ENCODE assay signal across 19 mouse cellular contexts in the genomic region with DNA sequence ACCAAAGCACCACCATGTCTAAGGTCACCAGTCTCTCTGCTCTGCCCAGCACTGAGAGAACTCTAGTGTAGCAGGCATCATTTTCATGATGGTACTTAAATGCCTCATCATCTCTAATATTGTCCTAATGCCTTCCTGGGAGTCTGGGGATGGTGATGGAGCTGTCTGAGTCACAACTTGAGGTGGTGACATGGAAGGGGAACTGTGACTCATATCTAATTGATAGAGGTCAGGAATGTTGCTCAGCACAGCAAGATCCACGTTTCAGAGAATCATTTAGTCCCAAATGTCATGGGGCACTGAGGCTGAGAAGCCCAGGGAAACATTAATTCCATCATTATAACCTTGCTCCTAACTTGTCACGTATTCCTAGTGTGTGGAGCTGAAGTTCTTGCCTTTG.
"Had no signal": no experiment of that assay in that cellular context is flagged by ENCODE, and none has a peak within 500 bp of the region (broad histone marks: within the 10 kb centered on the region; RNA-seq: fewer than 3 reads in every experiment).

No protein-coding gene starts in this region.

- H3K4me3 ChIP-seq: midbrain, embryonic 10.5 days; midbrain, embryonic 12.5 days; myocyte; neural tube, embryonic 13.5 days; neural tube, embryonic 15.5 days; stomach, embryonic 15.5 days had no signal

- DNase-seq: lung, adult 18-20 months; lung, embryonic 14.5 days; lung, postnatal 10 days; lung, postnatal 4 days; midbrain, embryonic 14.5 days; retina, postnatal 1 day; right cerebral cortex, adult 18-20 months; right cerebral cortex, postnatal 25 days; right cerebral cortex, postnatal 4 days; spleen, adult 18-20 months; thymus, adult 2 months; thymus, postnatal 25 days; thymus, postnatal 4 days had no signal

- H3K27me3 ChIP-seq: midbrain, embryonic 12.5 days; neural tube, embryonic 13.5 days; neural tube, embryonic 15.5 days; stomach, embryonic 15.5 days had no signal

- H3K36me3 ChIP-seq: midbrain, embryonic 10.5 days; midbrain, embryonic 12.5 days; neural tube, embryonic 13.5 days; neural tube, embryonic 15.5 days; stomach, embryonic 15.5 days had no signal
